Mouse (Mus musculus): ENCODE measurements around the gene Gnas.

Gnas gene

DNA sequence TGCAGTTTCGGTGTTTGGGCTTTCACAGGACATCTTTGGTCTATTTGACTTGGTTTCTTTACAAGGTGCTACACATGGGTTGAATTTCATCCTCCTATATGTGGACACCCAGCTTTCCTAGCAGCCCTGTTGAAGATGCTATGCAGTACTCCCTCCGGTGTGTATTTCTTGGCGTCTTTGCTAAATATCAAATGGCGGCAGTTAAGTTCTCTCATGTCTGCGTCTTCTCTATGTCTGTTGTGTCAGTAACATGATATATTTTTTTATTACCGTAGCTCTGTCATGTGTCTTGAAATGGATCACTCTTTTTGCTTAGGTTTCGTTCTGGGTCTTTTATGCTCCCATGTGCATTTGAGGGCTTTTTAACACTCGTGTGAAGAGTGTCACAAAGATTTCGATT lies 96.9 kb downstream of the Gnas start:
- DNase-seq = no peak

DNA sequence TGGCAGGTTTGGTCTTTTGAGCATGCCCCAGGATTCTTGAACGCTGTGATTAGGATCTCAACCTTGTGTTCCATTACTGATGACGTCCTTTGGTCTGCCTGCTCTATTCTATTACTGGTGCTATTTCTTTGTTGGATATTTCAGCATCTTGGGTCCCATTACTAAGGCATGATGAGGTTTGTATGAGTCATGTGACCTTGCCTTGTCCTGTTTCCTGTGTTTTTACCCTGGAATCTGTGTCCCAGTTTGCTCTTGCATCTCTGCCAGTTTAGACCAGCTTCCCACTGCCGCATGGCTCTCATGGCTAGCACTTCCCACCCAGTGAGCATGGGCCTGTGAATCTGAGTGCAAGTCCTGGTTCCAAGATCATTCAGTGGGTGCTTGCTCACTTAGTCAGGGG lies 107.8 kb downstream of the Gnas start:
- no peak for DNase-seq

DNA sequence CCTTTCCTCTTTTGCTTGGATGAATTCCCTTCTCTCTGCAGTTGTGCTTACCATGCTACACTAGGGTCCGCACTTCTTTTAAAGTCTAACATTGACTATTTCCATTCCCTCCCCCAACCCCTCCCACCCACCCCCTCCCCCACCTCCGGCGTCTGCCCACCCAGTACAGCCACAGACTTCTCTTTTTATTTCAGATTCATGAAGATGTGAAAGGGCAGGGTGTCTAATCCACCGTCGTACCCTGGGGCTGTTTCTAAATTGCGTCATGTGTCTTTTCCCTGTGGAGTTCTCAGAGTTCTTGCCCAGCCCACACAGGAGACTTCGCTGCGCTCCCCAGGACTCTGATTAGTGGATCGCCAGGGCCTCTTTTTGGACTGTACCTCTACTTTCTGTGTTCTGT lies 108.4 kb downstream of the Gnas start:
- DNase-seq = no peak

DNA sequence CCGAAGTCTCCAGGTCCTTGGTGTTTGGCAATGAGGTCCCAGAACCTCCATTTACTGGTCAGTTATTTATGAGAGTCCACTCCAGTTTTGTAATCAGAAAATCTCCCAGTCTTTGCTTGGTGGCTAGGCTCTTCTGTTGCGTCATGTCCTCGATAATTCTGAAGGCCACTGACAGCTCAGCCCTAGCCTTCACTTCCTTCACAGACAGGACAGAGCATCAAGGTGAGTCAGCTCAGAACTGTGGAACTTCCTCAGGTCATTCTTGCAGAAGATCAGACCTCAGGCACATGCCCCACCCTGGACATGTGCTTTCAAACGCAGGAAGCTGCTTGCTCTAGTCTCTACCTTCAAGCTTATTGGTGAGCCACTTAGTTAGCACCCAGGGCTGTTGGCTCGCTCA lies 109.3 kb downstream of the Gnas start:
- DNase-seq = no peak

All from thymus, postnatal 25 days (tissue).